Mouse (Mus musculus) spleen, adult 2 months (tissue): ENCODE measurements at regions not wholly inside any gene's neighbourhood (a gene's known extent, or its start where the extent isn't known, plus 50 kb on each side); places are given as distances from the start of the nearest gene placed in this dataset.

Source experiments
- CTCF ChIP-seq: fragments of 200-500 bp; IDR thresholded peaks from 2 replicates; pipeline ENCODE4 v1.5.1; 2011; ENCODE audit warnings: mild to moderate bottlenecking, inconsistent platforms; ENCODE audit not compliant: insufficient read depth, insufficient read length, insufficient replicate concordance; ENCODE audit errors: extremely low read depth
- POLR2A ChIP-seq: fragments of 200-500 bp; IDR thresholded peaks from 2 replicates; pipeline ENCODE4 v1.6.1; 2011; ENCODE audit warnings: low read depth, low read length, inconsistent platforms

GRCm38 (mm10) chr10:98291617-98292016, 565.1 kb upstream of the C030005K15Rik start:
- no peak for TF ChIP-seq CTCF
- no peak for TF ChIP-seq POLR2A
